Mouse (Mus musculus): ENCODE results near the gene Tmem260.
"Not testable (repeated sequence)": the region's sequence is repeated elsewhere in the genome, so short reads cannot be mapped to it uniquely, and the experiment has no call there.

Gene Tmem260

DNA sequence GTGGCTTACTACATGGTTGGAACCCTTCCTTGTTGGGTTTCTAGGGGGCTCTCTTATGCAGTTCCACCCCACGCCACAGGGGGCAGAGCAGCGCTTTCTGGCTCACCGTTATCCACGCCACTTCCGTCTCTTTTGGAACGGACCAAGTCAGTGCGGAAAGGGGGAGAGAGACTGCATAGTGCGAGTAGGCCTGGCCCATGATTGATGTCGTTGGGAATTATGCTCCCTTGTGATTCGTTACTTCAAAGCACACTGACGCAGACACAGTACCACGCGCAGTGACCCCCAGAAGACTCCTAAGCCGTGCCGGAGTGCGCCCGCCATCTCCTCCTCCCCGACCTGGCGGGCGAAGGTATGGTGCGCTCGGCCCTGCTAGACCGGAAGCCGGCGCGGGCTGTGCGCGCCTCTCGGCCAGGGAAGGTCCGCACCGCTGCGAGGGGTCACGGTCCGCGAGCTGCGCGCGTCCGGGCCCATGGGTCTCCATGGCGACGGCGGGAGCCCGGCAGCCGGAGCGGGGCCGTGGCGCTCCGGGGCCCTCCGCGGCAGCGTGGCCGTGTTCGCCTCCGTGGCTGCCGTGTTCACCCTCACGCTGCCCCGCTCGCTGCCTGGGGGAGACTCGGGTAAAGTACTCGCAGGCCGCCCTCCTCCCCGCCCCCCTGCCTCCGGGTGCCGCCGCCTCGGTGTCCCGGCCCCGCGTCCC, at the start of gene Tmem260:
Tmem260 (plus strand) TSS at position 141 of the 700 bp plus-strand sequence.
- peak; percentile 97 for DNase-seq

DNA sequence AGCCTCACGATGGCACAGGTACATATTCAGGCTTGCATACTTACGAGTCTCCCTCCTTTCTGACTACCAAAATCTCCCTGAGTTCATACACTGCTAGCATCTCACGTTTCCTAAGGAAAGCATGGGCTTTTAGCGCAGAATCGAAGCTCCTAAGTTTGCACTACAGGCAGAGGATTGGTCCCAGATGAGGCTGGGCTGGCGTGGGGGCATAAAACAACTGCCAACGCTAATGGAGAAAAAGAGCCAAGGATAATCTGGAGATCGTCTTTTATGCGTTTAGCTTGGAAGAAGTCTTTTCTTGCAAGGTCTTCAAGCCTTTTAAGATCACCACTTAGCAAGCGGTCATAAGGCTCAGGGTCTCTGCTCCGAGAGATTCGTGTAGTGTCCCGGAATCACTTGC, 39.8 kb upstream of the Tmem260 start:
- DNase-seq: no peak

DNA sequence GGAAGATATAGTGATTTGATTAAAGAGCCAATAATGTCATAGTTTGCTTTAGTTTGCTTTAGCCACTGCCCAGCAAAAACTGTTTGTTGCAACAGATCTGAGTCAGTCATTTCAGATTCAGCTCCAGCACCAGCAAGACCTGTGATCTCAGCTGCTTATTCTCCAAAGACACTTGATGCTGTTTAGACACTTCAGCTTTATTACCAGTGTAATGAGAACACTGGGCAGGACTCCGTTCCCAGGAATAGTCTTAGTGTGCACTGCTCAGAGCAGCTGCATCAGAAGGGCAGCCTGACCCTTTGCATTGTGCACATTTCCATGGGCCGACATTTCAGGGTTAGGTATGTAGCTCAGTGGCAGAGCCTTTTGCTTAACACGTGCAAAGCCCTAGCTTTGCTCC, 28.9 kb upstream of the Tmem260 start:
- no peak for DNase-seq

DNA sequence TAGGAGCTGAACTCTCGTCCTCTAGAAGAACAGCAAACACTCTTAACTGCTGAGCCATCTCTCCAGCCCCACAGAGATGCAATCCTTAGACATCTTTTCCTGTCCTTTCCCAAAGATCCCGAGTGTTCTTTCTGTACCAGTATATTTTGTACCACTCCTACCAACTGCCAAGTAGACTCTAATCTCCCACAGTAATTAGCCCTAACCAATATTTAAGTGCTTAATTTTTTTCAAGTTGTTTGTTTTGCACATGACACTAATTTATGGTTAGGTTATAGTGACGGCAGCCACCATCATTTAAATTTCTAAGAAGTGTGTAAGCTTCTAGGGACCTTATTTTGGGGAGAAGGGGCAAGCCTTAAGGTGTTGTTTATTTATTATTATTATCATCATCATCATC, 27.7 kb upstream of the Tmem260 start:
- DNase-seq: no peak

DNA sequence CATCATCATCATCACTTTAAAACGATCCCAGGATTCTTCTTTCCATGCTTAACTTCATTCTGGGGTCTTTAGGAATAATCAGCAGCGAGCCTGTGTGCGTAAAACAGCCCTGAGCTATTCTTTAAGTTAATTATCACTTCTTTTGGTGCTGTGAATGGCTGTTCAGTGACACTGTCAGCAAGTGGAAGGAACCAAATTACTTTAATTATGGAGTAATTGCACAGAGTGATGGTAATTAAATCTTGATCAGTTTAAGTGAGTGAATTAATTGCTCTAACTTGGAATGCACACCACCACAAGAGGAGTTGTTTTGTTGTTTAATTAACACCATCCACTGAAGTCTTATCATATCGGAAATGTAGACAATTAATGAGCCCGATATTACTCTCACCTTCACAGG, 27.3 kb upstream of the Tmem260 start:
- no peak for DNase-seq

DNA sequence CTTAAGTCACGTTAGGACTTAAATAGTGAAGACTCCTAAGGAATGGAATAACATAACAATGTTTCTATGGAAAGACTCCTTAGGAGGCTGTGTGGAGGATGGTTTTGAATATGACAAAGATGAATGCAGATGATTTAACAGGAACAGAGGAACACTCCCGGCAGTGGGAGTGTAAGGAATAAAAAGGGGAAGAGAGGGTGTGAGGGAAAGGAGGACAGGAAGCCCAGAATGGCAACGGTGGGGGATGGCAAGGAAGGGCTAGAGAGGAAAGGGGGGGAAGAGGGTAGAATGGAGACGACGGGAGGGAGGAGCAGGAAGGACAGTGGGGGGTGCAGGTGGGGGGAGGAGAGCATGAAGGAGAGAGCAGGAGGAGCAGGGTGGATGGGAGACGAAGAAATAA, 24.4 kb upstream of the Tmem260 start:
- peak; percentile 57 for DNase-seq

DNA sequence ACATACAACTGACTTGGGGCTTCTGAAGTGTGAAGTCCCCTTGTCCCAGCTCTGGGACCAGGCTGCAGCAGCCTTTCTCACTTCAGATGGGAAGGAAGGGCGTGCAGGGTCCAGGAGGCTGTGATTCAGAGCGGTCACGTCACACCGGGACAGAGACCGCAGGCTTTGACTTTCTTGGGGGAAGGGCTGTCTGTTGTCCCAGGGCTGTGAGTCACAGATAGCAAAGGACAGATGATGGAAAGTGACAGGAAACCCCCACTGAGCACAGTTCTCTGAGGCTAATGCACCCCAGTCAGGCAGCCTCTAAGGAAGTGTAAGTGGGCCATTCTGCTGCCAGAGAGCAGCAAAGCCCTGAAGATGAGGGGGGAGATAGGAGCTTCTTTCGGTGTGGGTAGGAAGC, 23.9 kb upstream of the Tmem260 start:
- DNase-seq: peak; percentile 68

DNA sequence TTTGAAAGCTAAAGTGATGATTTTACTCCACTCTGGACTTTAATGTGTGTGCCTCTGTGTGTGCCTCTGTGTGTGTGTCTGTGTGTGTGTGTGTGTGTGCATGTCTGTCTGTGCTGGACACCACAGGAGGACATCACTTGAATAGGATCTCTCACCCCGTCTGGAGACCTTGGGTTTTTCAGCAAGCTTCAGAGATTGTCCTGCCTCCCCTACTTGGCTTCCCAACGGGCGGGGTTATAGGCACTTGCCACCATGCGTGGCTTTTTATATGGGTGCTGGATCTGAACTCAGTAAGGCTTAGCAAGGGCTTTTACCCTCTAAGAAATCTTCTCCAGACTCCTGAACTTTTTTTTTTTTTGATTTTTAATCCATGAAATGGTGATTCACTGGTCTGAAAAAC, 23.5 kb upstream of the Tmem260 start:
- DNase-seq: peak; percentile 61

DNA sequence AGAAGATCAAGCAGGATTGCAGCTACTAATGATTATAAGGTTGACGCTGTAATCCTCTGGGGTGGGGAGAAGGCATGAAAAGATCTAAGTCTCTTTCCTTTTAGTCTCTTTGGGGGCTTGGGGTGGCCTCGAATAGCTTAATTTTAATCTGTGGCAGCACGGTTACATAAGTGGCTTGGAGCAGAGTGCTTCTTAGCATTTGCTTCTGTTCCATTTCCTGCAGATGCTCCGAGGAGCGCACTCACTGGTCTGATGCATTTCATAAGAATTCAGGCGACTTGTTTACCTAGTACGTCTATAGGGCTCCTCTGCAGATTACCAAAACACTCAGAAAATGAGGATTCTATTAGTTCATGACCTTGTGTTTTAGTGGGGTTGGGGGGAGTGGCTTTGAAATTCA, 23.0 kb upstream of the Tmem260 start:
- DNase-seq: peak; percentile 51

DNA sequence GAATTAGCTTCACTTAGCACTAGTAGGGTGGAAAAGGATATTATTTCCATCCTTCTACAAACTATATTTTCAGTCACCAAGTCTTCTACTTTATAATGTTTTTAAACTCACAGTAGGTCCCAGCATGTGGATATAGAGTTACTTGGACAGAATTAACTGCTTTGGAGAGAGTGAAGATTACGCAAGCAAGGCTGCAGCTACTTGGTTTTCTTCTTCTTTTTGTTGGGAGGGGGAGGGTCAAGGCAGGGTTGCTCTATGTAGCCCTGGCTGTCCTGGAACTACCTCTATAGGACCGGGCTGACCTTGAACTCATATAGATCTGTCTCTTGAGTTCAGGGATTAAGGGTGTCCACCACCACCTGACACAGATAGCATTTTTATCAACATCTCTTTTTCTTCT, 13.9 kb upstream of the Tmem260 start:
- DNase-seq: no peak

DNA sequence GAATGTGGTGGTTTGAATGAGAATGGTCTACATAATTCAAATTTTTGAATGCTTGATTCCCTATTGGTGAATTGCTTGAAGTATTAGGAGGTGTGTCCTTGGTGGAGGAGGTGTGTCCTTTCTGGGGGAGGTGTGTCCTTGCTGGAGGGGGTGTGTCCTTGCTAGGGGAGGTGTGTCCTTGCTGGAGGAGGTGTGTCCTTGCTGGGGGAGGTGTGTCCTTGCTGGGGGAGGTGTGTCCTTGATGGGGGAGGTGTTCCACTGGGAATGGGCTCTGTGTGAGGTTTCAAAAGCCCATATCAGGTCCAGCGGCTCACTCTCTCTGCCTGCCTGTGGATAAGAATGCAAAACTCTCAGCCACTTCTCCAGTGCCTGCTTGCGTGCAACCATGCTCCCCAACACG, 2.1 kb upstream of the Tmem260 start:
- no peak for DNase-seq

DNA sequence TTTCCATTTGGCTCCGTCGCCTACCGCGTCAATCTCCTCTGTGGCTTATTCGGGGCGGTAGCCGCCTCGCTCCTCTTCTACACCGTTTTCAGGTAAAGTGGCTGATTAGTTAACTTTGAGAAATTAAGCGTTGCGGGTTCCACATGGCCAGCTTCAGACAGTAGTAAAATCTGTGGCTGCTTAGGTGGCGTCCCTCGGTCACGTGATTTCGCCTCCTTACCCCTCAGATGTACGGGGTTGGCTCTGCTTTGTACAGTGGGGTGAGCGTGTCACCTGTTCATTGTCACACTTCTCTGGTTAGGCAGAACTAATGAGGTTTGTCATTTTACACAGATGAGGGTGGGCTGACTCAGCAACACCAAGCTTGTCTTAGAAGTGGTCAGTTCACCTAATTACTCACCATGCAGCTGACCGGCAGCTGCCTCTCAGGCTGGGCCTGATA, 6.1 kb downstream of the Tmem260 start:
- DNase-seq: no peak

DNA sequence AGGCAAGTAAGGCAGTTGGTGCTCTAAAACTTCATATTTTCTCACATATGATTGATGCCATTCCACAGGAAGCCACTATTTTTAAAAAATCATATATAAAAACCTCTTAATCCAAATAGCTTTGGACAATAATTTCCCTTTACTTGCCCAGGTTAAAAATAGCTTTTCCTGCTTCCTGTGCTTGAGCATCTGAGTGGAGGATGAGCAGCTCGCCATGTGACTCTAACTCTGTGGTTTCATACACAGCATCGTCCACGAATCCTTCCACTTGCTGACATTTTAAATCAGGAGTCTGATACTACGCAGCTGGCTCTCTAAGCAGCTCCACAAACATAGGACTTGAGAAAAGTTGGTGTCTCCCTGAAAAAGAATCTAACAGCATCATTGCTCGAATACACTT, 7.5 kb downstream of the Tmem260 start:
- no peak for DNase-seq

DNA sequence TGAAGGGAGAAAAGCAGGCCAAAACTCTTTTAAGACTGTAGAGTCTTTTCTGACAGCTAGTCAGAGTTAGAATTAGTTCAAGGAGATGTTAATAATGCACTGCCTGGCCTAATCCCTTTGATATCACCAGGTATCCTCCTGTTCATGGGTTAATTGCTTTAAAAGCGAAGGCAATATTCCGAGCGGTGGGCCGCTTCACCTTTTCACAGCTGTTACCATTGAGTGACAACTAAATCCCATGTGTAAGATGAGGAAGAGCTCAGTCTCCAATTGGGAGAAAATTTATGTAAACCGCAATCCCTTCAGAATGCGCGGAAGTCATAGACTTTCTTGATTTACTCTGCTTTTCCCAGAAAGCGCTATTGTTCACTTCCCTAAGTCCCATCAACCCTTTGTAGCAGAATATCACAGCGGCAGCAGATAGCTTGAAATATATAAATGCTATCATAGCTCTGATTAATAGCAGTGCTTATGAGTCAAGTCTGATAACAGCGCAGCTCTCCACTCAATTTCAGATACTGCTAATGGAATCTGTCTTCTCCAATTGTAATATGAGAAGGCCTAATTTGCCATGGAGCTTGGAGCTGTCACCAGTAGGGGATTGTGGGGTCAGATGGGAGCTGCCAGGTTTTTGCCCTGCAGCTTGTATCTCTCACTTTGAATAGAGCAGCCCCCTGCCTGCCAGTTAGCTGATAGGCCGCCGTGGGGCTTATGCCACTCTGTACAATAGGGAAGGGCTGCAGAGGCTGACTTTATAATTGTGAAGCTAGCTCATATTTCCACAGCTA, 10.6 kb downstream of the Tmem260 start:
- DNase-seq: no peak

DNA sequence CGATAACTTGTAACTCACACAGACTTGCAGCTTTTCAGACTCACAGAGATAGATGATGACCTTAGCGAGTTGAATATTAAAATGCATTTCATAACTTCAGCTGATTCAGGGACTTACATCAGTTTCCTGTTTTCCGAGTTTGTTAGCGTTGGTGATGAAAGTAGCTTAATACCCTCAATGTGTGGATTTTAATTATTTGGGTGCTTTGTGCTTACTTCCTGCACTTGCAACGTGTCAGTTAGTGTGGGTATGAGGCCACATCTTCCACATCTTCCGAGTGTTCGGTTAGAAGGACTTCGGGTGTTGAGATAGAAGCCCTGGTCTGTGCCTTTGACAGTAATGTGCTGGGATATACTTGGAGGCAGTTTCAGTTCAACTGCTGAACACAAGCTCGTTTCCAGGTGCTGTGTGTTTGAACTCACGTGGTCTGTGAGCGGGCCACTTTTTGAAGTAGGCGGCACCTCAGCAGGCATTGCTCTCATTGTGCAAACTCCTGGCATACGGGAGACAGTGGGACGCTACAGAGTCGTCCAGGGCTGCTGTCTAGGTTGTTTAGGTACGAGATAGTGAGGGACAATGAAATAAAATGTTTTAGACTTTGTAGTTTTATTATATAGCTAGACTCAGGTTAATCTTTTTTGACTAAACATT, 11.5 kb downstream of the Tmem260 start:
- peak; percentile 41 for DNase-seq

DNA sequence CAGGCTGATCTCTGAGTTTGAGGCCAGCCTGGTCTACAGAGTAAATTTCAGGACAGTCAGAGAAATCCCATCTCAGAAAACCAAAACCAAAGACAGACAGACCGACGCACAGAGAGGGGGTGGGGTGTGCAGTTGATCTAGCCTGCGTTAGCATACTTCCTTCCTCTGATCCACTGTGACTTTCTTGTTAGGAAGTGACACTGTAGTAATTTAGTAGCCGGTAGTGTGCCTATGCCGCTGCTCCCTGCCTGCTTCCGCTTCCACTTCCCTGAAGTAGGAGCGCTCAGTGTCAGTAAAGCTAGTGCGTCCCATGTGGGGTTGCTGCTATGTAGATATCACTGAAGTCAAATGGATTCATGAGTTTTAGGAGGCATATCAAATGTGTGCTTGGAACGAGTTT, 13.0 kb downstream of the Tmem260 start:
- DNase-seq: no peak

DNA sequence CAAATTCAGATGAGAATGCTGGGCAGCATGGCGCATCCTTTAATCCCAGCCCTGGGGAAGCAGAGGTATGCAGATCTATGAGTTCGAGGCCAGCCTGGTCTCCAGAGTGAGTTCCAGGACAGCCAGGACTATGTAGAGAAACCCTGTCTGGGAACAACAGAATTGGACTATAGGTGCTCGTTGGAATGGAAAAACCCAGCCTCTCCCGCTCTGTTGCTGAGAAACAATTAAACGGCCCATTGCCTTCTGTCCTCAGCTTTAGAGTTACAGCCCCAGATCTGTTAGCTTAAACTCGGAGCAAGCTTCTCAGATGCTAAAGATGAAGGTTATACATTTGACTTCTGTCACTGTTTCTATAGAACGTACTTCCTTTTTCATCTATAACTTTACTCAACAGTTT, 22.4 kb downstream of the Tmem260 start:
- no peak for DNase-seq

DNA sequence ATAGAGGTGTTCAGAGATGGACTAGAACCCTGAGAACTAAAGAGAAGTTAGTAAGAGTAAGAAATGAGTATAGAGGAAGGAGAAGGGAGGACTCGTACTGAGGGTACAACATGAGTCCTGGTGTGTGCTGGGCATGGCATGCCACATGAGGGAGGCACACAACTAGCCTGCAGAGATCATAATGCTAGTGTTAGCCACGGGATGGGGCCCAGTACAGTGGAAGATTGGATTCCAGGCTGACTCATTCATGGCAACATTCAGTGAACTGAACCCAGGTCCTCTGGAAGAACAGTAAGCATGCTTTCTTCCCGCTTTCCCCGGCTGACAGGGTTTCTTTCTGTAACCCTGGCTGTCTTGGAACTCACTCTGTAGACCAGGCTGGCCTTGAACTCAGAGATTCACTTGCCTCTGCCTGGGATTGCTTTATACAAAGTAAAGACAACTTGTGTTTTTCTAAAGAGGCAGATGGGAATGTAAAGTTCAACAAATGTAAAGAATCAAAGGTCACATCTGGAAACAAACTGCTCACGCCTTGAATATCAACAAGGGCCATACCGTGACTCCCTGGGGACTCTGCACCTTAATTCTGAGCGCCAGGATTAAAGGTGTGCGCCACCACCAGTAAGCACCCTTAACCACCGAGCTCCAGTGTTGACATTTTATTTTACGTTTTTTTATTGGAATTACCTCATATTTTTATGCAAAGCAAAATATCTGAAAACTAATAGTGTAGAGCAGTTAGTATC, 25.0 kb downstream of the Tmem260 start:
- DNase-seq: no peak

DNA sequence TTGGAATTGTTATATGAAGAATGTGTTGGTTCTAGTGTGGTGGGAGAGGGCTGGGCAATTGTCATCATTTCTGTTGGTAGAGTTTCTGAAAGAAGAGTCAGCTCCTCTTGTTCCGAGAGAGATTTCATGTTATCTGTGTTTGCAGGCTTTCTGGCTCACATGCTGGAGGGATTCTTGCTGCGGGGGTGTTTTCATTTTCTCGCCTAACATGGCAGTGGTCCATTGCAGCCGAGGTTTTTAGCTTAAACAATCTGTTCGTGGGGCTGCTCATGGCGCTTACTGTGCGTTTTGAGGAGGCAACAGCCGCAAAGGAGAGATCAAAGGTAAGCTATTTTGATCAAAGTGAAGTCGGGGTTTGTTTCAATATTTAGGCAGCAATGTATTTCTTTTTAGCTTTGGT, 26.3 kb downstream of the Tmem260 start:
- DNase-seq: no peak

DNA sequence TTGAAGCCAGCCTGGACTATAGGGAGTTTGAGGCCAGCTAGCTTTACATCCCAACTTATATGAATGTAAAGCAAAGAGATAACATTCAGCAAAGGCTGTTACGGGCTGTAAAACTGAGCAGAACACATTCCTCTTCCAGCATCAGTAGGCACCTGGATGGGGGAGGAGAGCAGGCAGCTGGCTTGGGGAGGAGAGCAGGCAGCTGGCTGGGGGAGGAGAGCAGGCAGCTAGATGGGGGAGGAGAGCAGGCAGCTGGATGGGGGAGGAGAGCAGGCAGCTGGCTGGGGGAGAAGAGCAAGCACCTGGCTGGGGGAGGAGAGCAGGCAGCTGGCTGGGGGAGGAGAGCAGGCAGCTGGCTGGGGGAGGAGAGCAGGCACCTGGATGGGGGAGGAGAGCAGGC, 29.4 kb downstream of the Tmem260 start:
- DNase-seq: no peak

DNA sequence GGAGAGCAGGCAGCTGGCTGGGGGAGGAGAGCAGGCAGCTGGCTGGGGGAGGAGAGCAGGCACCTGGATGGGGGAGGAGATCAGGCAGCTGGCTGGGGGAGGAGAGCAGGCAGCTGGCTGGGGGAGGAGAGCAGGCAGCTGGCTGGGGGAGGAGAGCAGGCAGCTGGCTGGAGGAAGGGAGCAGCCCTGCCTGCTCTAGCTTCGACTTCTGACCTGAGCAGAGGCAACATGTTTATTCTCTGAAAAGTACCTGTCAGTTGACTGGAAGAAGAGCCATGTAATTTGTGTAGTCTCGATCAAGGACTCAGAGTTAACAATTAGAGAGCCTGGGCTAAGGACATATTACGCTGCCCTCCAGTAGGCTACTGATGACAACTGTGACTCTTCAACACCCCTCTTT, 29.9 kb downstream of the Tmem260 start:
- not testable (repeated sequence) for DNase-seq

DNA sequence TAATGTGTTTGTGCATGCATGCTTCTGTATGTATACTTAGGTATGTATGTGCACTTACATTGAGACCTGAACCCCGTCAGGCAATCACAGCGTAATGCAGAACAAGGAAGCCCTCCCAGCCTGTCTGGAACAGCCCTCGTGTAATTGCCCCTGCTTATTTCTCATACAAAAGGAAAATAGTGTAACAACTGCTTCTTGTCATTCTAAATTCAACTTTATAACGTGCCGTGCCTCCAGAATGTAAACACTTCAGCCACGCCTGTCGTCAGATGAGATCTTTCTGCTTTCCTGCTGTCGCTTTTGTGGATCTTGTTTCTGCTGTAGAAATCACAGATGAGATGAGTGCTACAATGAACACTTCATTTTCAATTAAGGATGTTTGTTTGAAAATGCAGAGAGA, 30.4 kb downstream of the Tmem260 start:
- no peak for DNase-seq

DNA sequence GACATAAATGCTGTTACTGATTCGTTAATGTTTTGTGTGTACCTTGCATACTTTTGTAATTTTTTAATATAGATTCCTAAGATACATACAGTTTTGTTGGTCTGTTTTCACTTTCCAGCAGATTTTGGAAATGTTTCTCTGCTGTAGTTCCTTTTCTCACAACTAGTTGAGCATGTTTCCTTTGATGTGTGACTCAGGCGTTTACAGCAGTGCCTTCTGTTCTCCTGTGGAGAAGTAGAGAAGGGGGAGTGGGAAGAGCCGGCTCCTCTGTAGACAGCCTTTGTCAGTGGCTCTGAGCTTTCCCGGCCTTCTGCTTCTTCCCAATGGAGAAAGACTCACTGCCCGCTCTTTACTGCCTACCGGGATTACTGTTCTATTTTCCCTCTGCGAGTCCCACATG, 35.7 kb downstream of the Tmem260 start:
- DNase-seq: no peak
